Mouse (Mus musculus) E14TG2a.4 (cell line): ENCODE data around the gene Svop.

Experiments
- CTCF ChIP-seq: conservative IDR thresholded peaks from 2 replicates; pipeline ENCODE4 v1.5.1; 2014; ENCODE audit warnings: low read length
- POU5F1 ChIP-seq: IDR thresholded peaks from 2 replicates; pipeline ENCODE4 v1.6.1; 2014; ENCODE audit warnings: low read length, borderline replicate concordance

DNA sequence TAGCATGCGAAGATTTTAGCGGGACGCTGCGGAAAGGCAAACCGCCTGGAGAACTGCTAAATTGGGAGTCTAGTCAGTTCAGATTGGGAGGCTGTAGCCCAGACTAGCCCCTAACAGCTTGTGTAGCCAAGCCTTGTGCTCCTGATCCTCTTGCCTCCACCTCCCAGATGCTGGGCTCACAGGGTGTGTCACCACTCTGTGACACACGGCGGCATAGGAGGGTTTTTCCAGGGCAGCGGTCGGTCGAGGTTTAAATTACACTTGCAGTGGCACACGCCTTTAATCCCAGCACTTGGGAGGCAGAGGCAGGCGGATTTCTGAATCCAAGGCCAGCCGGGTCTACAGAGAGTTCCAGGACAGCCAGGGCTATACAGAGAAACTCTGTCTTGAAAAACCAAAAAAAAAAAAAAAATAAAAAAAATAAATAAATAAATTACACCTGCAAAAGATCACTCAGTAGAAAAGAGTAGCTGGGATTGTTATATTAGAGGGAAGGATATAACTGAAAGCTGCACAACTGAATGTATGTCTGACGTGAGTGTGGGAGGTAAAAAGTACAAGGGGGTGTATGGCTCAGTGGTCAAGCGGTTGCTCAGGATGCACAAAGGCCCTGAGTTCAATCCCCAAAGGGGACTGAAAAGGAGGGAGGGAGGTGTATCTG is 38.3 kb upstream of the Svop start:
- TF ChIP-seq CTCF = no peak
- no peak for TF ChIP-seq POU5F1
